Mouse (Mus musculus) thymus, postnatal 10 days (tissue): Measurements from ENCODE around the gene Rnf215.
A peak's percentile ranks its signal among the peaks of the same experiment; 100 is the strongest.
"Not testable (repeated sequence)": the region's sequence is repeated elsewhere in the genome, so short reads cannot be mapped to it uniquely, and the experiment has no call there.

ENCODE experiments used
- DNase-seq, 2 experiments: peaks; one replicate each; pipeline ENCODE4 v3.0.0; 2021; ENCODE audit warnings: low spot score in 2 of 2

Gene Rnf215

DNA sequence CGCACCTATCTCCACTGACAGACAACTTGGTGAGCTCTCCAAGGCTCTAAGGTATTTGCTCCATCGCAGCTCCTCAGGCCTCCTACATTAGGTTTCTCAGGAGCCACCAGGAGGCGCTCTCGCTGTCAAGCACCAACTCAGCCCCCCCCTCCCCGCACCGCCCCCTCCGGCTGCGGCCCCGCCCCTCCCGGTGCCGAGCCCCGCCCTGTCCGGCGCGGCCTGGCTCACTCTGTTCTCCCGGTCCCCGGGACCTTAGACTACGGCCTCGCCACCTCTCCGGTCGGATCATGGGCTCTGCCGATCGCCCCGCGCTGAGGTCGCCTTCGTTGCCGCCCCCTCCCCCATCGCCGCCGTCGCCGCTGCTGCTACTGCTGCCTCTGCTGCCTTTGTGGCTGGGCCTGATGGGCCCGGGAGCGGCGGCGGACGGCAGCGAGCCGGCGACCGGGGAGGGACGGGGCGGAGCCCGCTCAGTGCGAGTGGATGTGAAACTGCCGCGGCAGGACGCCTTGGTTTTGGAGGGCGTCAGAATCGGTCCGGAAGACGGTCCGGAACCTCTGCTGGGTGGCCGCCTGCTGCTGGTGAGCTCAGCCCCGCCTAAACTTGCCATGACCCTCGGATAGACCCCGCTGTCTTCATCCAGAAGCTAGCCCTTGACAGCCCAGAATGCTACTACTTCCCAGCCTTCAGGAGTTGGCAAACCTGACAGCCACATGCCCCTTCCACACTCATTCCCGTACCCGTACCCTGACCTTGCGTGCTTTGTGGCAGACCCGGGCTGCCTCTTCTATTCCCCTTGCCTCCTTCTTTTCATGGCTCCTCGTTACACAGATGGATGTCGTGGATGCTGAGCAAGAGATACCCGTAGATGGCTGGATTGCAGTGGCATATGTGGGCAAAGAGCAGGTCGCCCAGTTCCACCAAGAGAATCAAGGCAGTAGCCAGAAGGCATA is at the start of gene Rnf215:
TSS of gene Rnf215 (plus strand) at position 217 of the 950 bp plus-strand sequence.
- DNase-seq: peak; percentile 66 to 93

DNA sequence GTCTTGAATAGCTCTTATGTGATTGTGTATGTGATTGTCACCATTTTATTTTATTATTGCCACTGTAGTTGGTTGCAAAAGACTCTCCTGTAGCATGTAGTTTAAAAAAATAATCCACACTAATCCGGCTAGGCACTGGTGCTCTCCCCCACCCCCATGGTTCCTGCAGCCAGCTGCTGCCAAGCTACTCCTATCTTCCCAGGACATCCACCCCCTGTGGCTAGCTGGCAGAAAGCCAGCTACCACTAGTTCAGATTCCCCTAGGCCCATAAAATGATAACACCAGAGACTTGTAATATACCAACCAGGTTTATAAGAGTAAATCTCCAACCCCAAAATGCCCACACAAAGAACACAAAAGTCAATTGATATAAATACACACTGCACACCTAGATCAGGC is 48.8 kb upstream of the Rnf215 start:
- no peak for DNase-seq

DNA sequence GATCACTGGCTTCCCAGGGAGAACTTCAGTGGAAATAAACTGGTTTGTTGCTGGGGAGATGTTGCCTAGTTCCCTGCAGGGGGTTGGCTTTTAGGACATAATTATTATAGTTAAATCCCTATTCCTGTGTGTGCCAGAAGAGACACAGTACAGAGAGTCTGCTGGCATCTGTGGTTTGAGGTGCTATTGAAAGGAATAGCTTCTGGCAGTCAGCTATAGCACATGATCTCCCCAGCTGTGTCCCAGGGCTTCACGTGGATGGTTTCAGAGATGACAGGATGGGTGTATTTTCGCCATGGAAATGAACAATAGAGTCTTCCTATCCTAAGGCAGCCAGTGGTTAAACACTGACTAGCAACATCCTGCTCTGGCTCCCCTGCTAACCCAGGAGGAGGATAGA is 47.7 kb upstream of the Rnf215 start:
- DNase-seq: no peak

DNA sequence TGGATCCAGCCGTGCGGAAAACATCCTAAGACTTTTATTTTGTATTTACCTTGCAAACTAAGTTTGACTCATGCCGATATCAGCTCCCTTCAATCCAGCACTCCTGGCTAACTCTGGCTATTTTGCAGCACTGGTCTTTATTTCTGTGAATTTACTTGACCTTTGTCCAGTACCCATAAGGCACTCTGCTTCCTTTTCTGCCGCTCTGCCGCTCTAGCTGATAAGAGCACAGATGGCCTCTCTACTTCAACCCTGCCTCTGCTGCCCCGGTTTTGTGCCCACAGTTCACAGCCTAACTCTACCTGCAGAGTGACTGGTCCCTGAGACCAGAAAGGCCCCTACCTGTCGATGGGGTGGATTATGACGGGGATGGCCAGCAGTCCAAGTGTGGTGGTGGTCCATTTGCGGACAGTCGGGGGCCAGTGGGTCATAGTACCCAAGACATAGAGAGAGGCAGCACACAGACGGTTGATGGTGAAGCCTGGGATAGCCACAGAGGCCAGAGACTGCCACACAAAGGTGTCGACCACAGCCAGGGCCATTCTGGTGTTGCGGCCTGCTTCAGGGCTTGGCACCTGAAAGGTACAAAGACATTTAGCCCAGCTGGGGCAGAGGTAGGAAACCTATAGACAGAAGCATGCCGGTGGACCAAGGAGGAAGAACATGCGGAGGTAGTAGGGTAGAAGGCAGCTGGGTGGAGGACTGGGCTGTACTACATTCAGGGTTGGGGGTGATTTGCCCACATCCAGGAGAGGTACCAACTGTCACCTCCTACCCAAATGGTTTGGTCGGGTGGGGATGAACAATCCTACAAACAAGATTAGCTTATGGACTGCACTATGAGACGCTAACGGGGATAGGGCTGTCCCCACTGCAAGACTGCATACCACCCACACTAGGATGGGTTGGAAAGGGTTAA is 41.3 kb upstream of the Rnf215 start:
- no peak for DNase-seq

DNA sequence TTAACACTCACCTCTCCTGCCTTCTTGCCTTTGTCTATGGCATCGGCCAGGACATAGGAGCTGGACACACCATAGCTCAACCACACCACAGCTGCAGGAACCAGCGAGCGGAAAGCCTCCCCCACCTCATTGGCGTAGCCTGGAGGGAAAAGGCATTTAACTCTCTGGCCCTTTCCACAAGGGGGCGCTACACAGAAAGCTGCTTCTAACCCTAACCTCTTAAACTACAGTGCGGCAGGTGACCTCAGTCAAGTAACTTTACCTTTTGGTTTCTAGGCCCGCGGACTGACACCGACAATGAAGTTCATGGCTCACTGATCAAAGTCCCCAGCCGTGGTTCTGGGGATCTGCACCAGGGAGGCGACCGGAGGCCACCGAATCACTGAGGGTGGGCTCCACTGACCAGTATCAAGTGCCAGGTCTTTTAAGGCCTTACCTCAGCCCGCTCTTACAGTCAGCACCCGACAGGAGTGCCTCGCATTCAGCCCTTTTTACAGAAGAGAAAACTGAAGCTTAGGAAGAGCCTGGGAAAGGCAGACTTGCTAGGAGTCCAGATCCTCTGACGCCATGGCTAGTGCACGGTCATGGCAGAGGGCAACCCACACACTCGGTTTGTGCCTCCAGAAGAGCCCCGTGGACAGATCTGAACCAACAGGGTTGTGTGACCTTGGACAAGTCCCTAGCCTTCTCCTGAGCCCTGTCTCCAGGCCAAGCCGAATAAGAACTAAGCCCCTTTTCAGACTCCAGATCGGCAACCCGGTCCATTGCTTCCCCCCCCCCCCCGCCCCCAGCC is 40.4 kb upstream of the Rnf215 start:
- DNase-seq: peak; percentile 48 to 67

DNA sequence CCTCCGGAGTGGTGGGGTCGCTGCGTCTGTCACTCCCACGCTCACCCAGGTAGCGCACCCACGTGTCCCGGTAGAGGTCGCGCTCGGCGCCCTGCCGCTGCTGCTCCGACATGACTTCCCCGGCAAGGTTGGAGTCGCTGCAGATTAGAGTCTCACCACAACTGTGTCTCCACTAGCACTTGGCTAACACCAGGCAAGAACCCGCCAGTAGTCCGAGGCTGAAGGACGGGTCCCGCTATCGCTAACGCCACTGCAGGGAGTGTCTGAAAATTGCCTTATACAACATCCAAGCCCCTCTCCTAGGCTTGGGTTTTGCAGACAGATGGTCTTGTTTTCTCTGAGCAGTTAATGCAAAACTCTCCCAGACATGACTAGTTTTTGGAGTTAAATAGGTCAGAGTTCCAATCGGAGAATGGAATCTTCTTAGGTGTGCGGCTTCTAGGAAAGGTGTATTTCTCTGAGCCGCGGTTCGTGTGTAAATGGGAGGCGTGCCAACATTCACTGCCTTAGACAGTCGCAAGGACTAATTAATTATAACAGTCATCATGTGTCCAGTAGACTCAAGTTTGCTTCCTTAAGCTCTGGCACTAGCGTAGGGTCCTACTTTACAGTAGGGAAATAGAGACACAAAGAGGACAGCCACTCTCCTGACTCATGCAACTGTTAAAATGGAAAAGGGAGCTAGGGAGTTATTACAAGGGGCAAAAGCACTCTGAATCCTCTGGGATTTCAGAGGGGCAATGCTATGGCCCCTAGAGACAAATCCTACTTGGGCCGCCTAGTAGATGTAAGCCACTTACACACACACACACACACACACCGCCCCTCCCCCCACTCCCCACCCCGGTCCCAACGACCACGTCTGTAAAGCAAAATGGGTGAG is 39.6 kb upstream of the Rnf215 start, which contains the start of gene Mtfp1:
TSS of gene Mtfp1 (minus strand) at position 275 of the 883 bp plus-strand sequence.
- DNase-seq: peak; percentile 46 to 66

DNA sequence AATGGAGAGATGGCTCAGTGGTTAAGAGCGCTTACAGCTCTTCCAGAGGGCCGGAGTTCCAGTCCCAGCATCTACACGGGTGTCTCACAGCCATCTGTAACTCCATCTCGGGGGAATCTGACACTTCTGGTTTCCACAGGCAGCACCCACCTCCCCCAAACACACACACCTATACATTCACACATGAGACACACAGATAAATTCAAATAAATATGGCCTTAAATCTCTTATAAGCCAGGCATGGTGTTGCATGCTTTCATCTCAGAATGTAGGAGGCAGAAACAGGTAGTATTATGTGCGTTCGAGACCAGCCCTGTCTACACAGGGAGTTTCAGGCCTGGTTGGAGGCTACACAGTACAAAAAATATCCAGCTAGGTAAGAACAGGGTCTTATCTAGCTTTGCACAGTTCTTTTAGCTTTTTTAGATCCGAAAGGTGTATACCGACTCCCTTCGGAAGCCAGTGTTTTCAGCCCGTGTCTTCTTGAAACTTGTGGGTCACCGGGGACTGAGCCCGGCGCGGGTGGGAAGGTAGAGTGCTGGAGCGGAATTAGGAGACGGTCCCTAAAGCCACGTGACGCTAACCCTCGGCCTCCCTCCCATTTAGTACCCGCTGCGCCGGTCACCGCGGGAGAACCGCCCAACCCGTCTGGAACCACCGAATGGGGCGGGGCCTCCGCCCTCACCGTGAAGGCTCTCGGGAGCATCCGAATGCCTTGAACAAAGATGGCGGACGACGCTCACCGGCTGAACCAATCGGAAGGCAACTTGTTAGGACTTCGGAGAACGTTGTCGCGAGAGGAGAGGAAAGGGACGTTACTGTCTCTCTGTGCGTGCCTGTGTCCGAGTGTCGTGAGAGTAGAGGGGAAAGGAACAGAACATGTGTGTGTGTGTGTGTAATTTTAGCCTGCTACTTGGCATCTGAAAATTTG is 38.7 kb upstream of the Rnf215 start:
- peak; percentile 90 to 92 for DNase-seq

DNA sequence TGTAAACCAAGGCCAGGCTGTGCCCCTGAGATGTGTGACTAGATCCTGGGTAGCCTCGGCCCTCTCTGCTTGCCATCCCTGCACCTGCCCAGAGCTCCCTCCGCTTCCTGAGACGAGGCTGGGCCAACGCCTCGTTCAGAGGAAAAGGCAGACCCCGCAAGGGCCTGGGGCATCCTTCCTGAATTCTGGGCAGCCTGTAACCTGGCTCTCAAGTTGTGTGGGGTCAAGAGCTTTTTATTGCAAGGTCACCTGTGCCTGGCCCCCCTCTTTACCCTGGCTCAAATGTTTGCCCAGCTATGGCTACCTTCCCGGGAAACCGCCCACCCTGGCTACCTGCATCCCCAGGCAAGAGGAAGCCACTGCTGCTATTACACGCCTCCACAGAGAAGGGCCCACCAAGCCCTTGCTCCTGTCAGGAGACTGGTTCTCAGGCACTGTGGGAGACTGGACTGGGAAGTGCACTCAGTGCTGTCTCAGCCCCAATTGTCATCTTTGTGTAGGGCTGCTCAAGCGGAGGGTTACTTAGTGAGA is 37.8 kb upstream of the Rnf215 start:
- DNase-seq: peak; percentile 15 to 24

DNA sequence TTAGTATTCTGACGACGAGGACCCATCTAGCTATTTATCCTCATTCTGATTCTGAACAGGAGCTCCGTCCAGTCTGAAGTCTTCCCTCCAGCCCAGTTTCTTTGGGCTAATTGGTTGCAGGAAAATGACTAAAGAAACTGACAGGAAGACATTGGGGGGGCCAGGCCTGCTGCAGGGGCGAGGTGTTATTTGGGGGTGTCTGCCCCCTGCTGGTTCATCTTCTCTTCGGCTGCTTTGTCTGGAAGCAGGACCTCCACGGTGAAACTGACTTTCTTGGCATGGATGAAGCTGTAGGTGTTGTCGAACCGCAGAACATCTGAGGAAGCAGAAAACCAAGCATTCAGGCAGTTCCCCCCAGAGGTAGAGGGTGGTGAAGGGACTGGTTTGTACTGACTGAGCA is 36.9 kb upstream of the Rnf215 start:
- peak; percentile 16 to 45 for DNase-seq

DNA sequence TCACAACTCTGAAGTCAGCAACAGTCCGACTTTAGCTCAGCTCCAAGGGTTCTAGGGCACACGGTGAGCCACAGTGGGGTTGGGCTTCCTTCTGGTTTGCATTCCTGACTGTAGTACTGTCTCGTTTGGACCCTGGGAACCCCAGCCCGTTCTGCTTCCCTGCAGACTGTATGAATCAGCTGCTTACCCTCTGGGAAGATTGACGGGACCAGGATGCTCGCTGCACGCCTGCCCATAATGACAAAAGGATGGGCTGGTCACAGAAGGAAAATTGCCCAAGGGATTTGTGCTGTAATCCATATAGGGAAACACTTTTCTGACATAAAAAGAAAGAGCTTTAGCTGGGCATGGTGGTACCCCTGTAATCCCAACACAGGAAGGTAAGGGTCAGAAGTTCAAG is 36.2 kb upstream of the Rnf215 start:
- no peak for DNase-seq

DNA sequence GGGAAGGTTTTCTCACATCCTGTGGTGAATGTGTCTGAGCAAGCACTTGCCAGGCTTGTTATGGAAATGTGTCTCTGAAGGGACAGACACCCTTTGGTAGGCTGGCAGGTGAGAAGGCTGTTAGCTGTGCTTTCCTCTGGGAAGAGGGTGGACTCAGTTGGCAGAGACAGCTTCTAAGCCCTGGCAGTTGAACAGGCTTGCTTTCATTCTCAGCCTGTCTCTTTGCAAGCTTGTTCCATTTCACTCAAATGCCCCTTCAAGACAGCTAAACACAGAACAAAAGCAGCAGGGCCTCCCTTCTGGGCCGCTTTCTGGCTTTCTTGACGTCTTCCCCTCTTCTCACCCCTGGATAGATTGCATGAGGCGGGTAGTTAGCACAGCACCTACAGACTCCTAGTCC is 35.6 kb upstream of the Rnf215 start:
- no peak for DNase-seq

DNA sequence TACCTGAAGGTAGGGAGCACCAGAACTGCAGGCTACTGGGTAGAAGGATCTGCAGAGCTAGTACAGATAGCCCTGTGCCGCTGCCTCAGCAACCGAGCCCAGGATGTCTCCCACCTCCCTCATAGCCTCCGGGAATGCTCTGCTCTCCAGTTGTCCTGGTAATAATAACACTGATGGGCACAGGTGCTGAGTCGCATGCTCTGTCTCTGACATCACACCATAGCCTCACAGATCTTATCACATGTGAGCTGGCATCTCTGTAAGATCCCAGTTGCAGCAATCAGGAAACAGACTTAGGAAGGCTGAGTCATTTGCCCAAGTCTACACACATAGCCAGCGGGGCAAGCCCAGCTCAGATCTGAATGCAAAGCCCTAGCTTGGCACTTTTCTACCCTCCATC is 33.2 kb upstream of the Rnf215 start:
- no peak for DNase-seq

DNA sequence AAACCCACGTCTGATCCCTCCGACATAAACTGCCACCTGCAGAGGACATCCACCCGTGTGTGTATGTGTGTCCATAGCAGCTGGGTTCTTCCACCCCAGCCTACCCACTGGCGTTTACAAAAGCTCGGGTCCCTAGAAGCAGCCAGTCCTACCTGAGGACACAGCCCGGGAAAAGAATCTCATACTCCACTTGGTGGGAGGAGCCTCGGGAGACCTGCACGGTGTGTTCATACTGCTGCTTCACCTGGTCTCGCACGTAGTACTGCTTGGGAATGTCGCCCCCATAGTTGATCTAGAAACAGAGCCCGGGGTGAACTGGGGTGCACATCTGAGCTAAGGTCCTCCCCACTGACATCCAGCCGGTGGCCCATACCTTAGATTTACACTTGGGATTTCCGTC is 31.5 kb upstream of the Rnf215 start:
- no peak for DNase-seq

DNA sequence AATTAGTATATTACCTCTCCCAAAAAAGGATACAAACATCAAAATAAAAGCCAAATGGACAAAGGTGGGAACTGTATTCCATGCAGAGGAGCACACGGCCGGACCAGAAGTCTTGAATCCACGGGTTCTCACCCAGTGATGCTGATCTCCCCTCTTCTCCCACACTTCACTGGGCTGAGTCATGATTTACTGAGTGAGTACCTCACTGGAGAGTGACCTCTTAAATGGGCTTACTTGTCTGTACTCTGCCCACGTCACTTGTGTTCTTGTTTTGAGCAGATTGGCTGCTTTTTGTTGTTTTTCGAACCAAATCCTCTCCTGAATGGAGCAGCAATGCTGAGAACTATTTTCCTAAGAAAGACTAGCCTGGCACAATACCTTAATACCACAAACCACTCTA is 30.0 kb upstream of the Rnf215 start:
- no peak for DNase-seq

DNA sequence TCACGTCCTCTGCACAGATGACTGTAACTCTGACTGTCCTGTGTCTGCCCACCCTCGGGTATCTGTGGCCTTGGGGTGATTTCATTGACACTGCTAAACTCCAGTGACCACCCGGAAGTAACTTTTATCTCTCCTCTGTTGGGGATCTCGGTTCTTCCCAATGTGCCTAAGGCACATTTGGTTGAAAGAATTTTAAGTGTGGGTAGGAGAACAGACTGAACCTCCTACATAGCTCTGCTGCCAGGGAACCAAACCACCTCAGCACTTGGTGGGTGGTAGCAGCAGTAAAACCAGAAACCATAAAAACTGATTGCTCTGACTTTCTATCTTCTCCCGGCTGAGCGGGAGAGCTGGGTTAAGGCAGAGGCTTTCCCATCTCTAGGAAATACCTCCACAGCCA is 29.6 kb upstream of the Rnf215 start:
- DNase-seq: no peak

DNA sequence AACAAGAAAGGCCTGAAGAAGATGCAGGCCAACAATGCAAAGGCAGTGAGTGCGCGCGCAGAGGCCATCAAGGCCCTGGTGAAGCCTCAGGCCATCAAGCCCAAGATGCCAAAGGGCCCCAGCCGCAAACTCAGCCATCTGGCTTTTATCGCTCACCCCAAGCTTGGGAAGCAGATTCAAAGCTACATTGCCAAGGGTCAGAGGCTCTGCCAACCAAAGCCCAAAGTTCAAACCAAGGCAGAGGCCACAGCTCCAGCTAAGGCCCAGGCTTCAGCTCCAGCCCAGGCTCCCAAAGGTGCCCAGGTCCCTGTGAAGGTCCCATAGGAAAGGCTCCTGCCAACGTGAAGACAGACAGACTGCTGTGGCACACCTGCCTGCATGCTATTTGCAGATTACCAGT is 27.1 kb upstream of the Rnf215 start:
- not testable (repeated sequence) for DNase-seq

DNA sequence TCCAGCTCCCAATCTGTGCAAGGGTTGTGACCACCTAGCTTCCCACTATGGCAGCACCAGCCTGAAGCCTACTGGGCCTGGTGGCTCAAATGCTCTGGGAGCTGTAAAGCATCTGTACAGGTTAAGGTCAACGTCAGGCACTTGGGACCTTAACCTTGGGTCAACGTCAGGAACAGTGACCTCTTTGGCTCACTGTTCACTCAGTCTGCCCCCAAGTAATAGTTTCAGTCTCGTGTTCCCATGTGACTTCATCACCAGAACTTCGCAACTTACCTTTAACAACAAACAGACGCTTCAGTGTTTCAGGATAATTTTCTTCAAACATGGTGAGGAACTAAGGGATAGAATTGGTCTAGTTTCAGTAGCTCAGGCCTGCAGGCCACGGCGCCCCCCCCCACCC is 26.3 kb upstream of the Rnf215 start:
- DNase-seq: no peak

DNA sequence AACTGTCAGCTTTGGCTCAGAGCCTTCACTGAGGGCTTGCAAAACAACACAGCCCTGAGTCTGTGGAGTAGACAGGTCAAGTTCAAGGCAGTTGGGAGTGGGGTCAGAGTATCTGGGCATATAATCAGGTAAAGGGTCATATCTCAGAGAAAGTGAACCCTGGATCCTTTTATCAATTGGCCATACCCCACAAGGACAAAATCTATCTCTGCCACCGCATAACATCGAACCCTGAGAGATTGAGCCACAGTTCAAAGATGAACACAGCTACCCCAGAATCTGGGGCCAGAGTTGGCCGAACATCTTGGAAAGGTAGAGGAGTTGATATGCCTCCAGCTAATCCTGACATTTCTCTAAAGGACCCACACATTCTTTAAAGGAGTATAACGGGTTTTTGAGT is 23.0 kb upstream of the Rnf215 start:
- DNase-seq: no peak

DNA sequence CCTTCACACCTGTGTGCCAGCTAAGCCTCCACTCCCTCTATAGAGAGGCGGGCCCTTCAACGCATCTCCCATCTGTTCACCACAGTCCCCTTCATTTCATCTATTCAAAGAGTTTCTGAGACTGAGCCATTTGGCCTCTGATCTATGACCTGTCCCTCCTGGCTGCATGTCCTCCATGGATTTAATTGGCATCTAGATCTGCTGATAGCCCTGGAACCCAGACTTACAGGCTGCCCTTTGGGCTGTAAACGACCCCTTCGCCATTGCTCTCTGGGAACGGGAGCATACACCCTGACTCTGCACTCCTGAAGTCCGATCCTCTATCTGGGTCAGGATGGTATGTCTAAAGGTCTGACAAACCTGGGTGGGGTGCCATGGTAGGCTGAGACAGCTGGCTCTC is 22.1 kb upstream of the Rnf215 start:
- no peak for DNase-seq
